In the genomic region with DNA sequence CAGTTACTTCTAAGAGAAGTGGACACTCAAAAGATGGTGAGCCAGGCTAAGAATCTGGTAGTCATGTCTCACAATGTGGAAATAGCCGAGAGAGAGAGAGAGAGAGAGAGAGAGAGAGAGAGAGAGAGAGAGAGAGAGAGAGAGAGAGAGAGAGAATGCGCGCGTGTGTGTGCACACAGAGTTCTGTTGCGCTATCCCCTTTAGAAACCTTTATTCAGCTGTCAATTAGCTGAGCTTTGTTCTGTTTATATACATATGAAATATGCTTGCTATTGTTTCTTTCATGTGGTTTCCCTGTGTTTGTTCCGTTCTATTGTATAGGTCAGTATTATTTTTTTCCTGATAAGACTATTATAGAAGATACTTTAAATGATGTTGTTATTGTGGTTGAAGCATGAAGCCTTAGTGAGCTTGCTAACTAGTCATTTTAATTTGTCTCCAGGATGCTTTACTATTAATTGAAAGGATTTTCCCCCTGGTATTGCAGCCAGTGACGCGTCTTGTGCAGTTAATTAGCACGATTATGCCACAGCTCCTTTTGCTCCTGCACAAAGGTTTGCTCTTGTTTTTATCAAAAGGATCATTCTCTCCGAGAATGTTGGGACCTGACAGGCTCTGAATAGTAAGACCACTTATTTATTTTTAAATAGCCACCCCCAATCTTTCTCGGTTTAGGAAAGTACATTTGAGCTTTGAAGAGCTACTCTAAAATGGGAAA, we compare ENCODE assay signal across 17 mouse cellular contexts.
DNase-seq lines count a peak whose midpoint lies in the region; ATAC-seq and TF ChIP-seq lines count a peak whose summit lies in the region.
"Had no signal": no experiment of that assay in that cellular context is flagged by ENCODE, and none has a peak within 500 bp of the region (broad histone marks: within the 10 kb centered on the region; RNA-seq: fewer than 3 reads in every experiment).

No protein-coding gene starts in this region.

- no peak for TF ChIP-seq POLR2A in lung, adult 2 months (IDR thresholded peaks at IDR 0.05; ENCODE audit: borderline replicate concordance, extremely low read depth, low read depth, low read length)

- WGBS in lung, embryonic 14.5 days = 67% methylated on average over 11 of the region's 11 CpGs
- WGBS in lung, adult 2 months = 51% methylated on average over 11 of the region's 11 CpGs
- 7% methylated on average over 11 of the region's 11 CpGs for WGBS in forebrain, embryonic 13.5 days
- 27% methylated on average over 11 of the region's 11 CpGs for WGBS in hindbrain, postnatal 0 days
- WGBS in neural tube, embryonic 15.5 days = 31% methylated on average over 11 of the region's 11 CpGs

- H3K4me1 ChIP-seq in lung, embryonic 14.5 days (ENCODE audit: insufficient read depth) = no peaks in the 10 kb centered on the region
- no peaks in the 10 kb centered on the region for H3K4me1 ChIP-seq in lung, adult 2 months (ENCODE audit: control insufficient read depth, insufficient read depth, low read length)
- H3K4me1 ChIP-seq in forebrain, embryonic 13.5 days = peaks cover 31% of the 10 kb centered on the region
- no peaks in the 10 kb centered on the region for H3K4me1 ChIP-seq in hindbrain, postnatal 0 days (ENCODE audit: insufficient read depth, low read length)
- peaks cover 15% of the 10 kb centered on the region for H3K4me1 ChIP-seq in neural tube, embryonic 15.5 days
- H3K4me1 ChIP-seq: embryonic facial prominence, embryonic 15.5 days; kidney, embryonic 15.5 days had no signal

- H3K4me2 ChIP-seq in lung, embryonic 14.5 days = no peak overlapping the region
- H3K4me2 ChIP-seq in forebrain, embryonic 13.5 days = peak overlapping the region; percentile 45
- peak overlapping the region; percentile 30 for H3K4me2 ChIP-seq in hindbrain, postnatal 0 days (ENCODE audit: low read depth, low read length)
- peak overlapping the region; percentile 40 for H3K4me2 ChIP-seq in neural tube, embryonic 15.5 days
- H3K4me2 ChIP-seq: embryonic facial prominence, embryonic 15.5 days; heart, embryonic 15.5 days; kidney, embryonic 15.5 days; limb, embryonic 12.5 days had no signal

- TF ChIP-seq CTCF in lung, embryonic 14.5 days (IDR thresholded peaks at IDR 0.05; ENCODE audit: low read depth) = no peak
- TF ChIP-seq CTCF in lung, adult 2 months (IDR thresholded peaks at IDR 0.05; ENCODE audit: insufficient read depth, low read length) = no peak
- TF ChIP-seq CTCF in hindbrain, postnatal 0 days (IDR thresholded peaks at IDR 0.05; ENCODE audit: low read depth) = no peak

- no peaks in the 10 kb centered on the region for H3K9me3 ChIP-seq in lung, embryonic 14.5 days (ENCODE audit: low read depth, low read length)
- H3K9me3 ChIP-seq in forebrain, embryonic 13.5 days (replicated peaks) = no peaks in the 10 kb centered on the region
- no peaks in the 10 kb centered on the region for H3K9me3 ChIP-seq in hindbrain, postnatal 0 days (ENCODE audit: low read length)
- no peaks in the 10 kb centered on the region for H3K9me3 ChIP-seq in neural tube, embryonic 15.5 days (replicated peaks)
- H3K9me3 ChIP-seq: embryonic facial prominence, embryonic 15.5 days; heart, embryonic 15.5 days; kidney, embryonic 15.5 days; limb, embryonic 12.5 days had no signal

- no peaks in the 10 kb centered on the region for H3K27me3 ChIP-seq in lung, embryonic 14.5 days (ENCODE audit: insufficient read depth, low read length)
- peaks cover 29% of the 10 kb centered on the region for H3K27me3 ChIP-seq in forebrain, embryonic 13.5 days
- H3K27me3 ChIP-seq in hindbrain, postnatal 0 days (ENCODE audit: insufficient read depth, low read length) = no peaks in the 10 kb centered on the region
- no peaks in the 10 kb centered on the region for H3K27me3 ChIP-seq in neural tube, embryonic 15.5 days (replicated peaks)
- H3K27me3 ChIP-seq: embryonic facial prominence, embryonic 15.5 days; heart, embryonic 15.5 days; kidney, embryonic 15.5 days; limb, embryonic 12.5 days had no signal

- H3K27ac ChIP-seq in lung, embryonic 14.5 days (ENCODE audit: low read depth) = no peak overlapping the region
- no peak overlapping the region for H3K27ac ChIP-seq in forebrain, embryonic 13.5 days
- H3K27ac ChIP-seq in hindbrain, postnatal 0 days = no peak overlapping the region
- H3K27ac ChIP-seq in neural tube, embryonic 15.5 days (replicated peaks) = no peak overlapping the region
- H3K27ac ChIP-seq: embryonic facial prominence, embryonic 15.5 days; heart, embryonic 15.5 days; kidney, embryonic 15.5 days; limb, embryonic 12.5 days; liver, embryonic 14.5 days had no signal

- no peak for ATAC-seq in lung, embryonic 14.5 days (ENCODE audit: insufficient read depth)
- ATAC-seq in forebrain, embryonic 13.5 days = peak; percentile 58; the same call in 1 of the 2 replicates
- no peak for ATAC-seq in hindbrain, postnatal 0 days
- no peak for ATAC-seq in neural tube, embryonic 15.5 days (ENCODE audit: low FRiP score)
- no peak for ATAC-seq in frontal cortex, adult (ENCODE audit: low TSS enrichment)

- H3K4me3 ChIP-seq in lung, embryonic 14.5 days (ENCODE audit: low read depth, low read length) = no peak overlapping the region
- H3K4me3 ChIP-seq in lung, adult 2 months (replicated peaks; ENCODE audit: extremely low read depth, low read depth, low read length) = no peak overlapping the region
- H3K4me3 ChIP-seq in forebrain, embryonic 13.5 days = no peak overlapping the region; the same call in 1 of the 2 replicates
- H3K4me3 ChIP-seq in hindbrain, postnatal 0 days (ENCODE audit: low read length) = no peak overlapping the region
- no peak overlapping the region for H3K4me3 ChIP-seq in neural tube, embryonic 15.5 days (replicated peaks)
- H3K4me3 ChIP-seq: embryonic facial prominence, embryonic 15.5 days; heart, embryonic 15.5 days; kidney, embryonic 15.5 days; limb, embryonic 12.5 days had no signal

- DNase-seq in lung, embryonic 14.5 days = peak; percentile 8
- DNase-seq in lung, adult 2 months = no peak
- DNase-seq in hindbrain, postnatal 0 days (ENCODE audit: low spot score) = peak; percentile 41
- DNase-seq in thymus, postnatal 4 days = no peak
- DNase-seq in kidney, postnatal 14 days = no peak
- DNase-seq: adrenal gland, adult 2 months; cerebellum, adult 18-20 months; right cerebral cortex, postnatal 14 days had no signal

- no peak overlapping the region for H3K9ac ChIP-seq in lung, embryonic 14.5 days
- H3K9ac ChIP-seq in forebrain, embryonic 13.5 days = no peak overlapping the region
- H3K9ac ChIP-seq in hindbrain, postnatal 0 days (replicated peaks; ENCODE audit: low read length) = no peak overlapping the region
- H3K9ac ChIP-seq in neural tube, embryonic 15.5 days (replicated peaks) = 0 out of 2 replicates have a peak overlapping the region, but pooled peaks have one; percentile 20
- H3K9ac ChIP-seq: embryonic facial prominence, embryonic 15.5 days; heart, embryonic 15.5 days; kidney, embryonic 15.5 days; limb, embryonic 12.5 days; liver, embryonic 14.5 days had no signal

- H3K36me3 ChIP-seq in lung, embryonic 14.5 days (ENCODE audit: insufficient read depth) = no peaks in the 10 kb centered on the region
- H3K36me3 ChIP-seq in forebrain, embryonic 13.5 days (ENCODE audit: poor library complexity, severe bottlenecking) = no peaks in the 10 kb centered on the region
- no peaks in the 10 kb centered on the region for H3K36me3 ChIP-seq in hindbrain, postnatal 0 days (ENCODE audit: insufficient read depth, low read length)
- H3K36me3 ChIP-seq in neural tube, embryonic 15.5 days = no peaks in the 10 kb centered on the region
- H3K36me3 ChIP-seq: embryonic facial prominence, embryonic 15.5 days; G1E; heart, embryonic 15.5 days; kidney, embryonic 15.5 days; limb, embryonic 12.5 days had no signal

Comparison
In these comparisons a context has a peak if more than half of its experiments do, and no peak if none do; other contexts are left out.
1. DNase-seq: peak in lung, embryonic 14.5 days (single experiment) and hindbrain, postnatal 0 days (single experiment); none in lung, adult 2 months (single experiment), thymus, postnatal 4 days (single experiment) and kidney, postnatal 14 days (single experiment).